Mouse (Mus musculus) kidney, postnatal 10 days (tissue): Measurements from ENCODE around the gene Rpl13a.
A peak's percentile ranks its signal among the peaks of the same experiment; 100 is the strongest.
"Not testable (repeated sequence)": the region's sequence is repeated elsewhere in the genome, so short reads cannot be mapped to it uniquely, and the experiment has no call there.

Experiments used
- DNase-seq: peaks from one replicate; pipeline ENCODE4 v3.0.0; 2021; ENCODE audit warnings: mixed read lengths

Gene Rpl13a

DNA sequence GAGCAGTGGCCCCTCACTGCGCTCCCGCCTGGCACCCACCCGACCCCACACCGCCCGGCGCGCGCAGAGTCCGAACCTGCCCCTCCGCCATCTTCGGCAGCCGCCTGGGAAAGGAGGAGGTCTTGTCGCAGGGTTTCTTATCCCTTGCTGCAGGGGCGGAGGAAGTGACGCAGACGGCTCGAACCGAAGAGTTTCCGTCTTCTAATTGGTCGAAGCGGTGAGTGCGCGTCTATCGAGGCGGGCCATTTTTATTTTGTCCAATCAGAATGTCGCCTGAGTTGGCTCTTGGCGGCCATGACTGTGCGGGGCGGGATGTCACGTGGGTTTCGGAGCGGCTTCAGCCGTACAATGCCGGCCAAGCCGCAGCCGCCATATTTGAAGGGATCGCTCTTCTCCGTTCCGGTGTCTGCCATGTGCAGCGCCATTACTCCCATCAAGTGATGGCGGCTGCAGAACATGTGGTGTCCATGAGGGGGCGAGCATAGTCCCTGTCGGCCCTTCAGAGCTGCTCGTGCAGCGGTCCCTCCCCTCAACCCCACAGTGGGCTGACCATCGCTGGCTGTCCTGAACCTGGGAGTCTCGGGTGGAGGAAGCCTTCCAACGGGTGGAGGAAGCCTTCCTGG lies at the start of gene Rpl13a:
TSS of gene Rpl13a (minus strand) at position 138 of the 623 bp plus-strand sequence.
- peak; percentile 99 for DNase-seq

DNA sequence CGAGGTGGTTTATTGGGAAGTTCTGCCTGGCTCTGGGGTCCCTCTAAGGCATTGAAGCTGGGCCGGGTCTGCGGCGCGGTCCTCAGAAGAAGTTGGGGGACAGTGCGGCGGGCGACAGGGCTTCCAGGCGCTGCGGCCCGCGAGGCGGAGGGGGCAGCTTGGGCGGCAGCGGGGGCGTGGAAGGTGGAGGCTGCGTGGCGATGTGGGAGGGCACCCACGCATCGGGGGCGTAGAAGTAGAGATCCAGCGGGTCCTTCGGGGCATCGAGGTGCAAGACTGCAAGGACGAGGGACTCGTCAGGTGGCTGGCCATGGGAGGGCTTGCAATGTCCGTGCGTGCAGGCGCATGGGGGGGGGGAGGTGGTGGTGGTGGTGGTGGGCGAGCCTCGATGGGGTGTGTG lies 47.8 kb upstream of the Rpl13a start:
- DNase-seq: no peak

DNA sequence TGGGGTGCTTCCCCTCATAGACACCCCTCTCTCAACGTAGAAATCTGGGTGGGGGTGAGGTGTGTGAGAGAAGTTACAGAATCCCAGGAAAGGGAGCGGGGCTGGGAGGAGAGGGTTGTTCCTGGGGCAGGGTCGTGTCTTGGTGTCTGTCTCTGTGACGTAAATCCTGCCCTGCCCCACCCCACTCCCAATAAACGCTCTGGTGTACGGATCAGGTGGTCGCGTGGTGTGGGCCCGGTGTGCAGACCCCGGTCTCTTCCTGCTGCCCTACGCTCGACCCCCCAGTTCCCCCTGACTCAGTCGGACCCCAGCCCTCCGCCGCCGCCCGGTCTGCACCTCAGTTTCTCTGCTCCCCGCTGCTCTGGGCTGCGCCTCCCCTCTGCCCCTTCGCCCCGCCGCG lies 47.4 kb upstream of the Rpl13a start:
- no peak for DNase-seq

DNA sequence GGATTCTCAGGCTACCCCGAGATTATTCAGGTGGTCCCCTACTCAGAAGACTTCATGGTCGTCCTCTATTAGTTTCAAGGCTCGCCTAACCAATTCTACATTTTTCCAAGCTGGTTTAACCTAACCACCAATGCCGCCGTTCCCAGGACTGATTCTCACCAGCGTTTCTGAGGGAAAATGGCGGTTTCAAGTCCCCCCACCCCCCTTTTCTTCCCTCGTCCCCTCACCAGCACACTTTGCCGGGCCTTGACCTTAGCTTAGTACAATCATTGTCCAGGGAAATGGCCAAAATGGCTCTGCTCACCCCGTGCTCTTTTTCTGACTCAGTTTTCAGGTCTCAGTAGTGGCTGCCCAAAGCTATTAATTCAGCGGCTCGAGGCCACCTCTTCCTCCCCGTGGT lies 46.8 kb upstream of the Rpl13a start:
- DNase-seq: no peak

DNA sequence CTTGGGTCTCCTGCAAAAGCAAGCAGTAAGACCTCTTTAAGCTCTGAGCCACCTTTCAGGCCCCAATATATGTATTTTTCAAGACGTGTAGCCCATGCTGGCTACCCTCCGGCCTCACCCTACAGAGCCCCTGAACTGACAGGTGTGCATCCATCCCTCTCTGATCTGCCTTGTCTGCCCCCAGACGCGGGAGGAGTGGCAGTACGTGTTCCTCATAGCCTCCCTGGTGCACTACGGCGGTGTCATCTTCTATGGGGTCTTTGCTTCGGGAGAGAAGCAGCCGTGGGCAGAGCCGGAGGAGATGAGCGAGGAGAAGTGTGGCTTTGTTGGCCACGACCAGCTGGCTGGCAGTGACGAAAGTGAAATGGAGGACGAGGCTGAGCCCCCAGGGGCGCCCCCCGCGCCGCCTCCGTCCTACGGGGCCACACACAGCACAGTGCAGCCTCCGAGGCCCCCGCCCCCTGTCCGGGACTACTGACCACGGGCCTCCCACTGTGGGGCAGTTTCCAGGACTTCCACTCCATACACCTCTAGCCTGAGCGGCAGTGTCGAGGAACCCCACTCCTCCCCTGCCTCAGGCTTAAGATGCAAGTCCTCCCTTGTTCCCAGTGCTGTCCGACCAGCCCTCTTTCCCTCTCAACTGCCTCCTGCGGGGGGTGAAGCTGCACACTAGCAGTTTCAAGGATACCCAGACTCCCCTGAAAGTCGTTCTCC lies 46.2 kb upstream of the Rpl13a start:
- DNase-seq: no peak

DNA sequence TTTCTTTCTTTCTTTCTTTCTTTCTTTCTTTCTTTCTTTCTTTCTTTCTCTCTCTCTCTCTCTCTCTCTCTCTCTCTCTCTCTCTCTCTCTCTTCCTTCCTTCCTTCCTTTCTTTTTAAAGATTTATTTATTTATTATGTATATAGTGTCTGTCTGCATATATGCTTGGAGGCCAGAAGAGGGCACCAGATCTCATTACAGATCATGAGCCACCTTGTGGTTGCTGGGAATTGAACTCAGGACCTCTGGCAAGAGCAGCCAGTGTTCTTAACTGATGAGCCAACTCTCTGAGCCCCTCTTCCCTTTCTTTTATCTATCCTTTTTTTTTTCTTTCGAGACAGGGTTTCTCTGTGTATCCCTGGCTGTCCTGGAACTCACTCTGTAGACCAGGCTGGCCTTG lies 45.2 kb upstream of the Rpl13a start:
- not testable (repeated sequence) for DNase-seq

DNA sequence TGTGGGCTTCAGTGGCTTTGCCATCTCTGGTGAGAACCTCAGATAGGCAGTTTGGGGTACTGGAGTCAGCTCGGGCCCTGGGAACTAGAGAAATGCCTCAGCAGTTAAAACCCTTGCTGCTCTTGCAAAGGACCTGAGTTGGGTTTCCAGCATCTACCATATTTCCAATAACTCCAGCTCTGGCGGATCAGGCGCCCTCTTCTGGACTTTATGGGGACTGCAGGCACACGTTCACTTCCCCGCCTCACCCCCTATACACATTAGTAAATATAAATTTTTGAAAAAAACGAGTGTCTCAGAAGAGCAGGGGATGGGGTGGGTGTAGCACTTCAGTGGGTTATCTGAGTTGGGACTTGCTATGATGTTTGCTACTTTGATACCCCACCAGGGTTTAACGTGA lies 44.4 kb upstream of the Rpl13a start:
- DNase-seq: no peak

DNA sequence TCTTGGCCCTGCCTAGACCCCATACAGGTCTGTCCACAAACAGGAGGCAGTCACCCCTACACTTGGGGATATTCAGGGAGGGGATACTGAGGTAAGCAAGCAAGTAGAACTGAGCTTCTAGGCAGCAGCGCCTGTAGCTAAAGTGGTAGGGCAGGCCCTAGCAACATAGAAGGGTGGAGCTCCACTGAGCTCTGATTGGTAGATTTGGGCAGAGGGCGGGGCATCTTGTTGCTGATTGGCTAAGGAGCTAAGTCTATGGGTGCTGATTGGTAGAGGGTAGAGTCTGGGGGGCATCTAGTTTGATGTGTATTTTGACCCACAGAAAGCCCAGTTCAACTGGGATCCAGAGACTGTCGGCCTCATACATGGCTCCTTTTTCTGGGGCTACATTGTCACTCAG lies 40.9 kb upstream of the Rpl13a start:
- no peak for DNase-seq

DNA sequence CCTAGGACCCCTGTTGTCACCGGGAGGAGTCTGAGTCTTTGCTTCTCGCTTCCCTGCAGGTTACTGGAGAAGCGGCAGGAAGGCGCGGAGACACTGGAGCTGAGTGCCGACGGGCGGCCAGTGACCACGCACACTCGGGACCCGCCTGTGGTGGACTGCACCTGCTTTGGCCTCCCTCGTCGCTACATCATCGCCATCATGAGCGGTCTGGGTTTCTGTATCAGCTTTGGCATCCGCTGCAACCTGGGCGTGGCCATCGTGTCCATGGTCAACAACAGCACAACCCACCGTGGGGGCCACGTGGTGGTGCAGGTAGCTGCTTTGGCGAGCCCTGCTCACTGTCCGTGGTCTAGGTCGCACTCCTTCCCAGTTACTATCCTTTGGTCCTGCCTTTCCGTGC lies 40.1 kb upstream of the Rpl13a start:
- DNase-seq: no peak

DNA sequence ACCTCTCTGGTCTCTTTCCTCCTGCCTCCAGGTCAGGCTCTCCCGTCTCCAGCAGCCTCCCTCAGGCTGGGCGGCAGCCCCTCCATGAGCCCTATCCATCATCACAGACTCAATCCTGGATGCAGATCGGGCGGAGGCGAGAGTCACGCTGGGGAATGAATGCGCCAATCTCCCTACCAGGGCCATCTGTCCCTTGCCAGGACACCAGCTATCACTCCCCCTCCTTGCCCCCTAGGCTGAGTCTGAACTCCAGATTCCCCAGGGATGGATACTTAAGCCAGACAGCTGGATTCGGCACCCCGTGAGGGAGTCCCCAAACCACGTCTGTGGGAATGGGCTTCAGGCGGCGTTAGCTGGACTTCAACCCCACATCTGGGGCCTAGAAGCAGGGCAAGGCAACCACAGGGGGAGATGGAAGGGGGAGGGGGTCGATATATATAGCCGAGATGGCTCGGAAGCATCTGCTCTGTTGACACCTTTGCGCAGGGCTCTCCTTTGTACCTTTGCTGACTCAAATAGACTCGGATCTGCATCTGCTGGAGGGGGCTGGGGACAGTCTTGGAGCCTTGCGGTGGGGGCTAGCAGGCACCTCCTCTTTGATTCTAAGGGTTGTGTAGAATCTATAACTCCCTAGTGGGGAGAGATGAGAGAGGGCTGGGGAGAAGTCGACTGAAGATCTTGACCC lies 39.3 kb upstream of the Rpl13a start:
- DNase-seq: no peak

DNA sequence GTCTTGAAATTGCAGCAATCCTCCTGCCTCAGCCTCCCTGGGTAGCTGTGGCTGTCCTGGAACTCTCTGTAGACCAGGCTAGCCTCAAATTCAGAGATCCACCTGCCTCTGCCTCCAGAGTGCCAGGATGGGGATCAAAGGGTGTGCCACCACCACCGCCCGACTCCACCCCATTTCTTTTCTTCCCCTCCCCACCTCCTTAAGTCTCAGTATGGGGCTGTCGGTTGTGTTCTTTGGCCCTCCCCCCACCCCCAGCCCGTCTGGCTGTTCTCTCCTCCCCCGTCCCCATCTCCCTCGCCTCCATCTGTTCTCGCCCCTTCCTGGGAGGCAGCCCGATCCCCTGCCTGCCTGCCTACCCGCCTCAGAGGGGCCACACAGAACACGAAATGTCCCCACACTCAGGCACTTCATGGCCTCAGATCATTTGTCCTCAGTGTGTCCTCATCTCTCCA lies 38.4 kb upstream of the Rpl13a start:
- DNase-seq: no peak

DNA sequence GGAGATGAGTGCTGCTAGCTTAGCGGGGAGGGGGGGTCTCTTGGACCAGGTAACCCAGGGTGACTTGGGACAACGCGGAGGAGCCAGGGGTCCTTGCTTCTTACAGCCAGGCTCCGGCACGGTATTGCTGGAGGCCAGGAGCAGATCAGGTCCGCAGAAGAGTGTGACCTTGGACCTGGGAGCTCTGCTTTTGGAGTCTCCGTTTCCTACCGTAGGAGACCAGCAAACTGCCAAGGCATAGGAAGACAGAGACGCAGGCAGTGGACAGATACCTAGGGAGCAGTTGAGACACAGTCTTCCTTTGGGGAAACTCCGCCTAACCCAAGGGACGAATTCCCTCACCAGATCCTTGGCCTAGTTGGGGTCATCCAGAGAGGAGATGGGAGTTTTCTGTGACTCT lies 37.1 kb upstream of the Rpl13a start:
- DNase-seq: no peak

DNA sequence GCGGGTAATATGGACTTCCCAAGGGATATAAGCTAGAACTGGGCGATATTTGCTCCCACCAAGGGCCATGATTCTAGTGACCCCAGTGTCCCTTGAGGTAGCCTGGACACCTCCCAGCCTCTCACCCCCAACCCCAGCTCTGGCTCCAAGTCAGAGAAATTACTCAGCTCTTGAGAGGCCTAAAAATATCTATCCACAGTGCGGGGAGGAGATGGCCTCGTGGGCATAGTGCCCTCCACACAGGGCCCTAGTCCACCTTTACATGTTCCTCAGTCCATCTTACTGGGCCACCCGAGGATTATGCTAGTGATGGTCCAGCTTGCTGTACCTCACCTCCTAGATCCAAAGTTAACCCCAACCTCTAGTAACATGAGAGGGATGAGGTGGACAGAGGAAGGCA lies 36.3 kb upstream of the Rpl13a start:
- DNase-seq: no peak

DNA sequence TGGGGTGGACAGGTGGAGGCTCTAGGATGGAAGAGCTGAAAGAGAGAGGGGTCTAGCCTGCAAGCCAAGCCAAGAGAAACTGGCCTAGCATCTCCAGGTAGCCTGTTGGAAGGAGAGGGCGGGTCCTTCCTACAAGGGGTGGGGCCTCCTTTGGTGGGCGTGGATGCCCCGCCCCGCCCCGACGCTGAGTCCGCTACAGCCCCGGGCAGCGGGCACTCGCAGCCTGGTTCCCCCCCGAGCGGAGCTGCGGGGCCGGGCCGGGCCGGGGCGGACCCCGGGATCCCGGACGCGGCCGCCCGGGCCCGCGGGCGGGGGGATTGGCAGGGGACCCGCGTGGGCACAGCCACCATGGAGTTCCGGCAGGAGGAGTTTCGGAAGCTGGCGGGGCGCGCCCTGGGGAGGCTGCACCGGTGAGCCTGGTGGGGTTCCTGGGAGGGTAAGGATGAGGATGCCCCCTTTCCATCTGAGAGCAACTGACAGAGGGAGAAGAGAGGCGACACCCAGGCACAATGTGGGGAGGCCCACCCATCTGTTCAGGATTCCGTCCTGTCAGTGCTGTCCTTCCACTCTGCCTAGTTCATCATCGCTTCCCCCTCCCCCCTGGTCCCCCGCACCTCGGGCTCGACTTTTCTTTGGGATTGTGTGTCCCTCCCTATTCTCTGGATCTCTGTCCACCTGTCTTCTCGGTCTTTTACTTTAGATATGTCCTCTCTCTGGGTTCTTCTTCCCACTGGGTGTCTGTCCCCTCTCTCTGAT lies 35.4 kb upstream of the Rpl13a start, which contains the start of gene Slc17a7:
TSS of gene Slc17a7 (plus strand) at position 215 of the 756 bp plus-strand sequence.
- peak; percentile 59 for DNase-seq

DNA sequence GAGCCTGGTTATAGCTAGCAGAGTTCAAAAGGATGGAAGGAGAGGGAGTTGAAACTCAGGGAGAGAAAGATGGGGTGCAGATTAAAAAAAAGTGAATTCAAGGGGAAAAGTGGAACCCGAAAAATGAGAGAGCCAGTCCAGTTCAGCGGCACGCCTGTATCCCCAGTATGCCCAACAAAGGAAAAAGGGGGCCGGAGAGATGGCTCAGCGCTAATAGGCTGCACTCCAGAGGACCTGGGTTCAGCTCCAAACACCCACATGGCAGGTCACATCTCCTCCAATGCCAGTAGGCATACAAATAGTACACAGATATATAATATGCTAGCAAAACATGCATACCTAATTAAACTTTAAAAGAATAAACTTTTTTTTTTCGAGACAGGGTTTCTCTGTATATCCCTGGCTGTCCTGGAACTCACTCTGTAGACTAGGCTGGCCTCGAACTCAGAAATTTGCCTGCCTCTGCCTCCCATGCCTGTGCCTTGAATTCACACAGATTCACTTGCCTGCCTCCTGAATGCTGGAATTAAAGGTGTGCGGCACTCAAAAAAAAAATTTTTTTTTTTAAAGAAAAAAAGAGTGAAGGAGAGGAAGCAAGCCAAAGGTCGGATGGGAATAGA lies 34.5 kb upstream of the Rpl13a start:
- DNase-seq: no peak

DNA sequence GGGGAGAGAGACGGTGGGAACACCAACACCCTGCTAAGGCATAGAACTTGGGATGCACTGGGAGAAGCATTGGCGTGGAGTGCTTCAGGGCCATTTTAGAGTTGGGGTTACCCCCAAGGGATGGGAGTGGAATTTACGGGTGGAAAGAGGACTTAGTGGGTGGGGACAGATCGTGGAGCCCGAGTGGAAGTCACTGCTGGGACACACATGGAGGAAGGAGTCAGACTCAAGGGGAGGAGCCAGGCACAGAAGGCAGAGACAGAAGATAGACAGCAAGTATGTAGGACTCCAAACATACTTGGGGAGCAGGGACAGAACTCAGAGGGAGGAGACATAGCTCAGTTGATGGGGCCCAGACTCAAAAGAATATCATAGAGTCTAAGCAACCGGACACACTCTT lies 34.0 kb upstream of the Rpl13a start:
- DNase-seq: no peak

DNA sequence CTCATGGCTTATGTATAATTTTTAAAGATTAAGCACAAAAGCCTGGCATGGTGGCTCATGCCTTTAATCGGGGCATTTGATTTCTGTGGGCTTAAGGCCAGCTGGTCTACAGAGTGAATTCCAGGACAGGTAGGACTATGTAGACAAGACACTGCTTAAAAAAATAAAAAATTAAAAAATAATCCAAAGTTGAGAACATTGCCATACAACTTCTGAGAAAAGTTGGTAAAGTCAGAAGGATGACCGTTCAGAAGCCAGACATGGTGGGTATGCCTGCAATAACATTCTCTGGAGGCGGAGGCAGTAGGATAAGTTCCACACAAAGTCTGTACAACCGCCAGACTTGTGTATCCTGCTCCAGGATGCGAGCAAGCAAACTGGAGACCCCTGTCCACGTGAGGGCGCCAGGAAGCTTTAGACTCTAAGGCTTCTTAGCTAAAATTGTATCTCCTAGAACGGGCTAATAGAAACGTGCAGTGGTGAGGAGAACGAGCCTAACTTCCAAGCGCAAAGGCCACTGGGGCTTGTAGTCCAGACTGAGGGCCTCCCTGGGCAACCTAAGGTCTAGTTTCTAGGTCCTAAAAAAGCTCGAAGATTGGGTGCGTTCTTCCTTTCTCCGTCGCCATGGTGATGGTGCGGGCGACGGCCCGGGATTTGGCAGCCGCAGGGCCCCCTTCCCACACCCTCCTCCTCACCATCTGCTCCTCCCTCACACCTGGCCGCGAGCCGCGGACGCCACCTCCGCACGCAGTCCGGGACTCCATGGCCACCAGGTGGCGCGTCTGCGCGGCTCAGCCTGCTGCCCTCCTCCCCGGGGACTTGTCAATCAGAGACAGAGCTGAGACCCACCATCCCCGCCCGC lies 33.3 kb upstream of the Rpl13a start:
- DNase-seq: peak; percentile 93

DNA sequence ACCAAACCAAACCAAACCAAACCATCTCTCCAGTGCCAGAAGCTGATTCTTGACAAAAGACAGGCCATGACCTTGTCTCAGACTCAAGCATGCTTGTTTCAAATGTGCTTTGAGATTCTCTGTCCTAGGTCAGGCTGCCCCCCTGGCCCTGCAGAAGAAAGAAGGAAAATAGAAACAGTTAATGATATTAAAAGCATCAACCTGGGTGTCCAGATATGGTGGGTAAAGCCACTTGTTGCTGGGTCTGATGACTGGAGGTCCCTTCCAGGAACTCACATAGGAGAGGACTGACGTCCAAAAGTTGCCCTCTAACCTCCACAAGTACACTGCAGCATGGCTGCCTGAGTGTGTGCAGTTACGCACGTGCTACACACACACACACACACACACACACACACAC lies 32.3 kb upstream of the Rpl13a start:
- DNase-seq: no peak

DNA sequence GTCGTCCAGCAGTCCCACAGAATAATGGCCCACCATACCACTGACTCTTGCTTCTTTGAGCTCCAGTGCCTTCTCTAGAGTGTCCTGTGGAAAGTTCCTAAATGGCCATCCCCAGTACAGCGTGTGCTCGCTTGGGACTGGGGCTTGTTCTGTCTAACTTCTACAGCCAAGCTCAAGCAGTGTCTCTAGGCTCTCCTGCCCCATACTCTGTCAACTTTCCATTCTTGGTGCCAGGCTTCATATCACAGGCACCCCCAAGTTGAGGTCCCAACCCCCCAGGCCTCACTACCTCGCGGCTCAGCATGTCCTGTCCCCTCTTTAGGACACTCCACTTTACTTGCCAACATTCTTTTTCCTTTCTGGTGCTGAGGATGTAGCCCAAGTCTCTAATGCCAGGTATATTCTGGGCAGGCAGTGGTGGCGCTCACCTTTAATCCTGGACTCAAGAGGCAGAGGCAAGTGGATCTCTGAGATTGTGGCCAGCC lies 31.8 kb upstream of the Rpl13a start:
- DNase-seq: no peak

DNA sequence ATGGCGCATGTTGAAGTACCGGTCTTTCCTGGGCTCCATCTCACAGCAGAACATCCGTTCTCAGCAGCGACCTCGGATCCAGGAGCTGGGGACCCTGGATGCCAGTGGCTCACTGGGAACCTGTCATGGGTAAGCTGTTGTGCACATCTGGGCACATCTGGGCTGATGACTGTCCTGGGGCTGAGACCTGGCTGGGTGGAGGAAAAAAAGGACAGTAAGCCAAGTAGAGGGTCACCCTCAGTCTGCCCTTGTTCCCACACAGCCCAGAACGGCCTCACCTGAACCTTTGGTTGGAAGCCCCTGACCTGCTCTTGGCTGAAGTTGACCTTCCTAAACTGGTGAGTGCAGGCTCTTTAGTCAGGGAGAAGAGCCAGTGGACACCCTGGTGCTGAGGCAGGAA lies 30.4 kb upstream of the Rpl13a start:
- DNase-seq: no peak

DNA sequence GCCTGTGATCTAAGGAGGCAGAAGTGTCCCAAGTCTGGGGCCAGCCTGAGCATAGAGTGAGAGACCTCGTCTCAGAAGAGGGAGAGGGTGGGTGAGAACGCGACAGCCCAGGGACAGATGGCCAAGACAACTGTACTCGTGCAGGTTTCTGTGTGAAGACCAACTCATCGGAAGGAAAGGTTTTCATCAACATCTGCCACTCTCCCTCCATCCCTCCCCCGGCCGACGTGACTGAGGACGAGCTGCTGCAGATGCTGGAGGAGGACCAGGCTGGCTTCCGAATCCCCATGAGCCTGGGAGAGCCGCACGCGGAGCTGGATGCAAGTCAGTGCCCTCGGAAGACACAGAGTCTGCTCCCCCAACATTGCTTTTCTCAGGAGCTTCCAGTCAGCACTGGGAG lies 28.9 kb upstream of the Rpl13a start:
- no peak for DNase-seq

DNA sequence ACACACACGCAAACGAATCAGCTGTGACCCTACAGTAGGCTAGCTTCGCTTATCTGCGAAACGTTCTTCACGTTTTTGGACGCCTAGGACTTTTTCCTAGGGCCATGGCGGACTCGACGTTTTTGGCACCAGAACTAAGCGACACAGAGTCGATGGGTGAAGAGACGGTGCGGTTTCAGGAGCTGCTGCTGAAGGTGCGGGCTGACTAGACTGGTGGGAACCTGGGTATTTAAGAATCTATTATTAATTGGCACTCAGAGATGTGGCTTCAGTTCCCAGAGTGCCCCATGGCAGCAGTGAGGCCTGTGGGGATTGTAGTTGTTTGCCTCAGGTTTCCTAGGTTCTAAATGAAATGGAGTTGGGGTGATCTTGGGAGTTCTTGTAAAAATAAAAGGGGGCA lies 27.6 kb upstream of the Rpl13a start:
- no peak for DNase-seq
